Mouse (Mus musculus) layer of hippocampus, adult 18-20 months (tissue): Measurements from ENCODE around the gene Gcn1l1. TPM values are rescaled to one million over a fixed set of nuclear protein-coding genes. Genes with fewer than 3 reads are reported as not detected.

Experiments used
- DNase-seq, 2 experiments: peaks; one replicate each; pipeline ENCODE4 v3.0.0; 2022; ENCODE audit warnings: low spot score in 2 of 2
- total RNA-seq, 2 experiments: library from RNA; stranded (reverse); gene quantifications; 2 replicates each; pipeline ENCODE4 v1.2.3; 2021

The Gcn1l1 gene
- total RNA-seq, 2 experiments from 2014 or later, result 64.0 to 68.7 TPM

- DNase-seq, result no peak
These were observed 26.5 kb downstream of the Gcn1l1 start for GRCm38 (mm10) chr5:115591506-115591905.

GRCm38 (mm10) chr5:115603561-115603960, 38.5 kb downstream of the Gcn1l1 start:
- DNase-seq, result no peak

GRCm38 (mm10) chr5:115611566-115611965, 46.5 kb downstream of the Gcn1l1 start:
- no peak for DNase-seq

GRCm38 (mm10) chr5:115613332-115613731, 48.3 kb downstream of the Gcn1l1 start:
- DNase-seq, result peak in 1 of 2 experiments; percentile 42

- DNase-seq, result no peak
These were observed 49.9 kb downstream of the Gcn1l1 start for GRCm38 (mm10) chr5:115614948-115615347.

- DNase-seq, result no peak
These were observed 54.6 kb downstream of the Gcn1l1 start for GRCm38 (mm10) chr5:115619690-115620089.

- DNase-seq, result no peak
These were observed 57.6 kb downstream of the Gcn1l1 start for GRCm38 (mm10) chr5:115622686-115623085.

GRCm38 (mm10) chr5:115623694-115624440, 58.8 kb downstream of the Gcn1l1 start:
- no peak for DNase-seq

- DNase-seq, result no peak
These were observed 61.3 kb downstream of the Gcn1l1 start for GRCm38 (mm10) chr5:115626237-115626886.

GRCm38 (mm10) chr5:115628083-115628482, 63.0 kb downstream of the Gcn1l1 start:
- DNase-seq, result no peak

- DNase-seq, result no peak
These were observed 64.6 kb downstream of the Gcn1l1 start for GRCm38 (mm10) chr5:115629672-115630071.

- no peak for DNase-seq
These were observed 65.2 kb downstream of the Gcn1l1 start for GRCm38 (mm10) chr5:115630291-115630690.

GRCm38 (mm10) chr5:115631505-115632357, 66.7 kb downstream of the Gcn1l1 start, which contains the start of gene Rab35:
TSS of gene Rab35 (plus strand) at chr5:115631908.
- peak; percentile 91 to 92 for DNase-seq

- DNase-seq, result no peak
These were observed 67.3 kb downstream of the Gcn1l1 start for GRCm38 (mm10) chr5:115632358-115632714.

- no peak for DNase-seq
These were observed 68.0 kb downstream of the Gcn1l1 start for GRCm38 (mm10) chr5:115633060-115633459.

- DNase-seq, result no peak
These were observed 69.0 kb downstream of the Gcn1l1 start for GRCm38 (mm10) chr5:115634046-115634445.

GRCm38 (mm10) chr5:115635536-115635935, 70.5 kb downstream of the Gcn1l1 start:
- no peak for DNase-seq

GRCm38 (mm10) chr5:115644192-115644591, 79.1 kb downstream of the Gcn1l1 start:
- DNase-seq, result no peak

- DNase-seq, result no peak
These were observed 83.8 kb downstream of the Gcn1l1 start for GRCm38 (mm10) chr5:115648876-115649275.

- DNase-seq, result no peak
These were observed 84.6 kb downstream of the Gcn1l1 start for GRCm38 (mm10) chr5:115649699-115650098.

- no peak for DNase-seq
These were observed 85.8 kb downstream of the Gcn1l1 start for GRCm38 (mm10) chr5:115650885-115651284.

- DNase-seq, result no peak
These were observed 86.8 kb downstream of the Gcn1l1 start for GRCm38 (mm10) chr5:115651821-115652220.
